ENCODE assay signal across 8 mouse cellular contexts in the genomic region with DNA sequence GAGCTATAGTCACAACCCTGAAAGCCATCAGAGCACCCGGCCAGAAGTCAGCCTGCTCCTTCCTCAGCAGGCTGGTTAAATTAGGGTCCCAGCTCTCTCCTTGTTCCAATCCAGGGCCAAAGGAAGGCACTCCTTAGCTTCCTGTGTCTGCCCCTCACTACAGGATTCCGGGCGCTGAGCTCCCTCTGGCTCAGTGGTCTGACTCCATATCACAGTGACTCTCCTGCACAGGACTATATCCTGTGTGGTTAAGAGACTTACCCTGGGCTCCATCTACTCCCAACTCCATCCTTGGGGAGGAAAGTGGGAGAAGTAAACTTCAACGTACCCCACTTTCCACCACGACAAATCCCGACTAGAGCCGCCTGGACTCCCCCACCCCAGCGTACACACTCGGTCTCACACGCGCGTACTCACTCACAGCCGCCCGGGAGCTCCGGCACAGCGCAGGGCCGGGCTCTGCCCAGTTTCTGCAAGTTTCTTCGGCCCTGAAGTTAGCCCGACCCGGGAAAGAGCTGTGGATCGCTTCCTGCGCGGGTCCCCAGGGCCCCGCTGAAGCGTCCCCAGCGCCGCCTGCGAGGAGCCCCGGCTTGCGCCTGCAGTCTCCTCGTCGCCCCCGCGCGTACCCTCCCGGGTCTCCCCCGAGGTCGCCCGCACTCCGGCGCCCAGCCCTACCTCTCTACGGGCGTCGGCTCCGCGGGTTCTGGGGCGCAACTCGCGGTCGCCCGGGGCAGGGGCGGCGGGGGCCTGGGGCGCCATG. TPM values are rescaled to one million over a fixed set of nuclear protein-coding genes. Genes with fewer than 3 reads are reported as not detected.
A peak's percentile ranks its signal among the peaks of the same experiment; 100 is the strongest.
DNase-seq lines count a peak whose midpoint lies in the region; ATAC-seq lines count a peak whose summit lies in the region.

No protein-coding gene starts in this region.

- no peak for DNase-seq in lung, postnatal 36 days
- DNase-seq in adrenal gland, postnatal 10 days: peak; percentile 67
- DNase-seq in embryonic facial prominence, embryonic 14.5 days (ENCODE audit: low spot score): peak; percentile 55
- DNase-seq in heart, postnatal 36 days: peak; percentile 51 to 66
- DNase-seq in liver, embryonic 11.5 days (ENCODE audit: low spot score): peak; percentile 71
- DNase-seq in spleen, postnatal 36 days (ENCODE audit: low spot score in 2 of 2): no peak

- peak overlapping the region; percentile 82 for H3K9ac ChIP-seq in lung, embryonic 15.5 days
- H3K9ac ChIP-seq in embryonic facial prominence, embryonic 14.5 days (ENCODE audit: low read depth, low read length): peak overlapping the region; percentile 96
- peak overlapping the region; percentile 78 for H3K9ac ChIP-seq in liver, embryonic 11.5 days (ENCODE audit: low read depth, low read length)
- H3K9ac ChIP-seq in neural tube, embryonic 13.5 days: peak overlapping the region; percentile 98

- no peaks in the 10 kb centered on the region for H3K9me3 ChIP-seq in lung, embryonic 15.5 days
- H3K9me3 ChIP-seq in embryonic facial prominence, embryonic 14.5 days (ENCODE audit: control insufficient read depth, low read length): no peaks in the 10 kb centered on the region
- no peaks in the 10 kb centered on the region for H3K9me3 ChIP-seq in liver, embryonic 11.5 days (ENCODE audit: control insufficient read depth, low read length)
- H3K9me3 ChIP-seq in neural tube, embryonic 13.5 days: no peaks in the 10 kb centered on the region

- peak overlapping the region; percentile 71 for H3K4me3 ChIP-seq in lung, embryonic 15.5 days
- peak overlapping the region; percentile 89 for H3K4me3 ChIP-seq in embryonic facial prominence, embryonic 14.5 days (ENCODE audit: low read depth, low read length)
- peak overlapping the region; percentile 68 for H3K4me3 ChIP-seq in liver, embryonic 11.5 days (ENCODE audit: low read depth, low read length)
- peak overlapping the region; percentile 91 for H3K4me3 ChIP-seq in neural tube, embryonic 13.5 days

- H3K36me3 ChIP-seq in lung, embryonic 15.5 days: no peaks in the 10 kb centered on the region
- no peaks in the 10 kb centered on the region for H3K36me3 ChIP-seq in embryonic facial prominence, embryonic 14.5 days (ENCODE audit: control insufficient read depth, insufficient read depth, low read length)
- no peaks in the 10 kb centered on the region; the same call in 1 of the 2 replicates for H3K36me3 ChIP-seq in liver, embryonic 11.5 days (ENCODE audit: control insufficient read depth, insufficient read depth, low read length)
- peaks cover 8% of the 10 kb centered on the region; the same call in 1 of the 2 replicates for H3K36me3 ChIP-seq in neural tube, embryonic 13.5 days

- H3K4me1 ChIP-seq in lung, embryonic 15.5 days: peaks cover 53% of the 10 kb centered on the region
- H3K4me1 ChIP-seq in embryonic facial prominence, embryonic 14.5 days (ENCODE audit: control insufficient read depth, insufficient read depth, low read length): peaks cover 23% of the 10 kb centered on the region
- peaks cover 5% of the 10 kb centered on the region for H3K4me1 ChIP-seq in liver, embryonic 11.5 days (replicated peaks; ENCODE audit: control insufficient read depth, insufficient read depth, low read length)
- H3K4me1 ChIP-seq in neural tube, embryonic 13.5 days (replicated peaks): peaks cover 55% of the 10 kb centered on the region

- H3K4me2 ChIP-seq in lung, embryonic 15.5 days: peak overlapping the region; percentile 63
- peak overlapping the region; percentile 67 for H3K4me2 ChIP-seq in embryonic facial prominence, embryonic 14.5 days (ENCODE audit: low read depth, low read length)
- peak overlapping the region; percentile 68 for H3K4me2 ChIP-seq in liver, embryonic 11.5 days
- H3K4me2 ChIP-seq in neural tube, embryonic 13.5 days: peak overlapping the region; percentile 65

- intact Hi-C loops in heart, postnatal 36 days (cut with DNase I): loop anchor here (5.0 kb wide), 1 partner anchor 40 kb away; no protein-coding TSS in a partner anchor

- peak overlapping the region; percentile 88 for H3K27ac ChIP-seq in lung, embryonic 15.5 days
- peak overlapping the region; percentile 94 for H3K27ac ChIP-seq in embryonic facial prominence, embryonic 14.5 days (replicated peaks; ENCODE audit: low read depth, low read length)
- H3K27ac ChIP-seq in liver, embryonic 11.5 days (ENCODE audit: low read depth, low read length): peak overlapping the region; percentile 75
- H3K27ac ChIP-seq in neural tube, embryonic 13.5 days (replicated peaks): peak overlapping the region; percentile 97

- under 1% methylated on average over 51 of the region's 54 CpGs for WGBS in lung, embryonic 15.5 days
- WGBS in embryonic facial prominence, embryonic 14.5 days: under 1% methylated on average over 21 of the region's 54 CpGs
- 2% methylated on average over 54 of the region's 54 CpGs for WGBS in liver, embryonic 11.5 days
- whole genome bisulfite sequencing in neural tube, embryonic 13.5 days: under 1% methylated on average over 50 of the region's 54 CpGs

- H3K27me3 ChIP-seq in lung, embryonic 15.5 days: no peaks in the 10 kb centered on the region
- H3K27me3 ChIP-seq in embryonic facial prominence, embryonic 14.5 days (replicated peaks; ENCODE audit: control insufficient read depth, insufficient read depth, low read length): no peaks in the 10 kb centered on the region
- H3K27me3 ChIP-seq in liver, embryonic 11.5 days (replicated peaks; ENCODE audit: control insufficient read depth, insufficient read depth, low read length): peaks cover 31% of the 10 kb centered on the region
- no peaks in the 10 kb centered on the region for H3K27me3 ChIP-seq in neural tube, embryonic 13.5 days

- ATAC-seq in lung, embryonic 15.5 days (ENCODE audit: borderline replicate concordance, extremely low read depth, low FRiP score, low TSS enrichment): peak; percentile 46
- peak; percentile 73 for ATAC-seq in embryonic facial prominence, embryonic 14.5 days (ENCODE audit: low read depth)
- peak; percentile 42 for ATAC-seq in liver, embryonic 11.5 days (replicated peaks; ENCODE audit: low FRiP score)
- ATAC-seq in neural tube, embryonic 13.5 days (ENCODE audit: low read depth): peak; percentile 75

RNA-seq across cellular contexts. Expression of a gene that starts 0.6 kb away (rescaled TPM):
- polyA plus RNA-seq in lung, embryonic 15.5 days (2015; fragmentation: Nextera tagmentation; extraction: Ambion mirVana): 20.5 and 20.8 TPM in 2 replicates
- total RNA-seq in adrenal gland, postnatal 10 days (2021): 10 to 100 TPM; 14.3 to 16.0 TPM
- polyA plus RNA-seq in embryonic facial prominence, embryonic 14.5 days (2014; fragmentation: Nextera tagmentation; extraction: Ambion mirVana): 24.0 and 28.4 TPM in 2 replicates
- total RNA-seq in heart, postnatal 36 days (2021): 1 to 10 TPM; 6.8 to 7.4 TPM
- 12.4 and 12.6 TPM in 2 replicates for polyA plus RNA-seq in liver, embryonic 11.5 days (2014; fragmentation: Nextera tagmentation; extraction: Ambion mirVana)
- polyA plus RNA-seq in neural tube, embryonic 13.5 days (2015; fragmentation: Nextera tagmentation; extraction: Ambion mirVana): 25.8 and 26.1 TPM in 2 replicates

RNA-seq across cellular contexts. Expression of a gene that starts 16.6 kb away (rescaled TPM):
- 26.6 and 28.5 TPM in 2 replicates for polyA plus RNA-seq in lung, embryonic 15.5 days (2015; fragmentation: Nextera tagmentation; extraction: Ambion mirVana)
- total RNA-seq in adrenal gland, postnatal 10 days (2021): 10 to 100 TPM; 22.2 to 35.0 TPM
- 27.3 and 32.8 TPM in 2 replicates for polyA plus RNA-seq in embryonic facial prominence, embryonic 14.5 days (2014; fragmentation: Nextera tagmentation; extraction: Ambion mirVana)
- 10 to 100 TPM; 14.0 to 15.8 TPM for total RNA-seq in heart, postnatal 36 days (2021)
- 20.6 and 22.8 TPM in 2 replicates for polyA plus RNA-seq in liver, embryonic 11.5 days (2014; fragmentation: Nextera tagmentation; extraction: Ambion mirVana)
- polyA plus RNA-seq in neural tube, embryonic 13.5 days (2015; fragmentation: Nextera tagmentation; extraction: Ambion mirVana): 39.5 and 41.7 TPM in 2 replicates

RNA-seq across cellular contexts. Expression of a gene that starts 28.5 kb away (rescaled TPM):
- 0.85 TPM in 1 of 2 replicates, not detected in the other for polyA plus RNA-seq in lung, embryonic 15.5 days (2015; fragmentation: Nextera tagmentation; extraction: Ambion mirVana)
- total RNA-seq in adrenal gland, postnatal 10 days (2021): 1 to 10 TPM; 1.0 to 1.3 TPM
- polyA plus RNA-seq in embryonic facial prominence, embryonic 14.5 days (2014; fragmentation: Nextera tagmentation; extraction: Ambion mirVana): not detected in 2 replicates
- total RNA-seq in heart, postnatal 36 days (2021): under 1 TPM in 1 of 2 experiments, not detected in 1; 0.72 TPM
- 2.9 and 3.5 TPM in 2 replicates for polyA plus RNA-seq in liver, embryonic 11.5 days (2014; fragmentation: Nextera tagmentation; extraction: Ambion mirVana)
- polyA plus RNA-seq in neural tube, embryonic 13.5 days (2015; fragmentation: Nextera tagmentation; extraction: Ambion mirVana): not detected in 2 replicates

RNA-seq across cellular contexts. Expression of a gene that starts 35.3 kb away (rescaled TPM):
- polyA plus RNA-seq in lung, embryonic 15.5 days (2015; fragmentation: Nextera tagmentation; extraction: Ambion mirVana): 319 and 328 TPM in 2 replicates
- 100 to 1,000 TPM; 335 to 373 TPM for total RNA-seq in adrenal gland, postnatal 10 days (2021)
- 343 and 390 TPM in 2 replicates for polyA plus RNA-seq in embryonic facial prominence, embryonic 14.5 days (2014; fragmentation: Nextera tagmentation; extraction: Ambion mirVana)
- total RNA-seq in heart, postnatal 36 days (2021): 100 to 1,000 TPM; 703 to 715 TPM
- polyA plus RNA-seq in liver, embryonic 11.5 days (2014; fragmentation: Nextera tagmentation; extraction: Ambion mirVana): 311 and 331 TPM in 2 replicates
- polyA plus RNA-seq in neural tube, embryonic 13.5 days (2015; fragmentation: Nextera tagmentation; extraction: Ambion mirVana): 393 and 454 TPM in 2 replicates

Comparison
In these comparisons a context has a peak if more than half of its experiments do, and no peak if none do; other contexts are left out.
1. DNase-seq: peak in adrenal gland, postnatal 10 days (single experiment), embryonic facial prominence, embryonic 14.5 days (single experiment), heart, postnatal 36 days (2 of 2) and liver, embryonic 11.5 days (single experiment); none in lung, postnatal 36 days (single experiment) and spleen, postnatal 36 days (0 of 2).
2. Peak in every context shown above with its lines, with median percentiles within 50 percentile points of each other: ATAC-seq, H3K27ac ChIP-seq, H3K4me2 ChIP-seq, H3K4me3 ChIP-seq and H3K9ac ChIP-seq.